Mouse (Mus musculus): Measurements from ENCODE around the gene Crim1. TPM values are rescaled to one million over a fixed set of nuclear protein-coding genes. Genes with fewer than 3 reads are reported as not detected.

Crim1 gene
- polyA plus RNA-seq, 1 experiment, result 0.10 TPM

- Histone ChIP-seq H3K27me3 (ENCODE audit: control insufficient read depth) (peaks cover 15% of the 10 kb centered on the region), H3K9me3 (ENCODE audit: control insufficient read depth, low read length) (no peaks in the 10 kb centered on the region), H3K4me1 (ENCODE audit: control insufficient read depth) (peaks cover 5% of the 10 kb centered on the region), H3K36me3 (ENCODE audit: control insufficient read depth) (no peaks in the 10 kb centered on the region), H3K4me3 (replicated peaks) (no peak overlapping the region)
- TF ChIP-seq GATA1 (IDR thresholded peaks at IDR 0.05; ENCODE audit: low read length) (no peak), TAL1 (IDR thresholded peaks at IDR 0.05; ENCODE audit: low read length) (no peak)
These were observed 6.4 kb downstream of the Crim1 start for GRCm38 (mm10) chr17:78206421-78206820.

- no peaks in the 10 kb centered on the region for H3K36me3 ChIP-seq (ENCODE audit: control insufficient read depth)
- H3K27me3 ChIP-seq (ENCODE audit: control insufficient read depth), result peaks cover 7% of the 10 kb centered on the region
- no peak overlapping the region for H3K4me3 ChIP-seq (replicated peaks)
- no peak for TF ChIP-seq TAL1 (IDR thresholded peaks at IDR 0.05; ENCODE audit: low read length)
- no peak for TF ChIP-seq GATA1 (IDR thresholded peaks at IDR 0.05; ENCODE audit: low read length)
- no peaks in the 10 kb centered on the region for H3K9me3 ChIP-seq (ENCODE audit: control insufficient read depth, low read length)
- H3K4me1 ChIP-seq (ENCODE audit: control insufficient read depth), result peaks cover 2% of the 10 kb centered on the region
These were observed 7.2 kb downstream of the Crim1 start for GRCm38 (mm10) chr17:78207246-78207645.

- H3K36me3 ChIP-seq (ENCODE audit: control insufficient read depth), result no peaks in the 10 kb centered on the region
- no peaks in the 10 kb centered on the region for H3K9me3 ChIP-seq (ENCODE audit: control insufficient read depth, low read length)
- H3K27me3 ChIP-seq (ENCODE audit: control insufficient read depth), result no peaks in the 10 kb centered on the region; the same call in 1 of the 2 replicates
- peaks cover 2% of the 10 kb centered on the region for H3K4me1 ChIP-seq (ENCODE audit: control insufficient read depth)
- TF ChIP-seq GATA1 (IDR thresholded peaks at IDR 0.05; ENCODE audit: low read length), result no peak
- TF ChIP-seq TAL1 (IDR thresholded peaks at IDR 0.05; ENCODE audit: low read length), result no peak
- no peak overlapping the region for H3K4me3 ChIP-seq (replicated peaks)
These were observed 8.8 kb downstream of the Crim1 start for GRCm38 (mm10) chr17:78208805-78209204.

- no peak for TF ChIP-seq TAL1 (IDR thresholded peaks at IDR 0.05; ENCODE audit: low read length)
- no peak overlapping the region for H3K4me3 ChIP-seq (replicated peaks)
- H3K9me3 ChIP-seq (ENCODE audit: control insufficient read depth, low read length), result no peaks in the 10 kb centered on the region
- H3K36me3 ChIP-seq (ENCODE audit: control insufficient read depth), result no peaks in the 10 kb centered on the region
- H3K4me1 ChIP-seq (ENCODE audit: control insufficient read depth), result peaks cover 2% of the 10 kb centered on the region
- no peaks in the 10 kb centered on the region for H3K27me3 ChIP-seq (ENCODE audit: control insufficient read depth)
These were observed 9.6 kb downstream of the Crim1 start for GRCm38 (mm10) chr17:78209646-78210045.

- no peaks in the 10 kb centered on the region for H3K27me3 ChIP-seq (ENCODE audit: control insufficient read depth)
- H3K36me3 ChIP-seq (ENCODE audit: control insufficient read depth), result no peaks in the 10 kb centered on the region
- peaks cover 2% of the 10 kb centered on the region for H3K4me1 ChIP-seq (ENCODE audit: control insufficient read depth)
- TF ChIP-seq GATA1 (IDR thresholded peaks at IDR 0.05; ENCODE audit: low read length), result no peak
- no peak for TF ChIP-seq TAL1 (IDR thresholded peaks at IDR 0.05; ENCODE audit: low read length)
- H3K4me3 ChIP-seq (replicated peaks), result no peak overlapping the region
- H3K9me3 ChIP-seq (ENCODE audit: control insufficient read depth, low read length), result no peaks in the 10 kb centered on the region
These were observed 11.8 kb downstream of the Crim1 start for GRCm38 (mm10) chr17:78211881-78212280.

- H3K36me3 ChIP-seq (ENCODE audit: control insufficient read depth), result no peaks in the 10 kb centered on the region
- no peaks in the 10 kb centered on the region for H3K9me3 ChIP-seq (ENCODE audit: control insufficient read depth, low read length)
- no peaks in the 10 kb centered on the region for H3K27me3 ChIP-seq (ENCODE audit: control insufficient read depth)
- H3K4me1 ChIP-seq (ENCODE audit: control insufficient read depth), result no peaks in the 10 kb centered on the region
- H3K4me3 ChIP-seq (replicated peaks), result no peak overlapping the region
- TF ChIP-seq TAL1 (IDR thresholded peaks at IDR 0.05; ENCODE audit: low read length), result no peak
- TF ChIP-seq GATA1 (IDR thresholded peaks at IDR 0.05; ENCODE audit: low read length), result no peak
These were observed 13.1 kb downstream of the Crim1 start for GRCm38 (mm10) chr17:78213128-78213527.

GRCm38 (mm10) chr17:78216526-78216925 lies 16.5 kb downstream of the Crim1 start:
- Histone ChIP-seq H3K27me3 (ENCODE audit: control insufficient read depth) (no peaks in the 10 kb centered on the region), H3K4me3 (replicated peaks) (no peak overlapping the region), H3K4me1 (ENCODE audit: control insufficient read depth) (no peaks in the 10 kb centered on the region), H3K9me3 (ENCODE audit: control insufficient read depth, low read length) (no peaks in the 10 kb centered on the region), H3K36me3 (ENCODE audit: control insufficient read depth) (no peaks in the 10 kb centered on the region)
- no peak for TF ChIP-seq GATA1 (IDR thresholded peaks at IDR 0.05; ENCODE audit: low read length)
- no peak for TF ChIP-seq TAL1 (IDR thresholded peaks at IDR 0.05; ENCODE audit: low read length)

GRCm38 (mm10) chr17:78217406-78217805 lies 17.4 kb downstream of the Crim1 start:
- H3K4me1 ChIP-seq (ENCODE audit: control insufficient read depth), result no peaks in the 10 kb centered on the region
- no peak for TF ChIP-seq TAL1 (IDR thresholded peaks at IDR 0.05; ENCODE audit: low read length)
- no peak for TF ChIP-seq GATA1 (IDR thresholded peaks at IDR 0.05; ENCODE audit: low read length)
- no peak overlapping the region for H3K4me3 ChIP-seq (replicated peaks)
- no peaks in the 10 kb centered on the region for H3K9me3 ChIP-seq (ENCODE audit: control insufficient read depth, low read length)
- H3K27me3 ChIP-seq (ENCODE audit: control insufficient read depth), result no peaks in the 10 kb centered on the region
- no peaks in the 10 kb centered on the region for H3K36me3 ChIP-seq (ENCODE audit: control insufficient read depth)

- H3K27me3 ChIP-seq (ENCODE audit: control insufficient read depth), result no peaks in the 10 kb centered on the region
- H3K4me3 ChIP-seq (replicated peaks), result no peak overlapping the region
- H3K4me1 ChIP-seq (ENCODE audit: control insufficient read depth), result no peaks in the 10 kb centered on the region
- no peak for TF ChIP-seq TAL1 (IDR thresholded peaks at IDR 0.05; ENCODE audit: low read length)
- TF ChIP-seq GATA1 (IDR thresholded peaks at IDR 0.05; ENCODE audit: low read length), result no peak
- H3K9me3 ChIP-seq (ENCODE audit: control insufficient read depth, low read length), result no peaks in the 10 kb centered on the region
- H3K36me3 ChIP-seq (ENCODE audit: control insufficient read depth), result no peaks in the 10 kb centered on the region
These were observed 18.6 kb downstream of the Crim1 start for GRCm38 (mm10) chr17:78218506-78219232.

All from erythroblast, embryonic 14.5 days (primary cell).